Mouse (Mus musculus): ENCODE measurements around the gene Gm20388. TPM values are rescaled to one million over a fixed set of nuclear protein-coding genes. Genes with fewer than 3 reads are reported as not detected.
A peak's percentile ranks its signal among the peaks of the same experiment; 100 is the strongest.

Gm20388 gene
- polyA plus RNA-seq, 1 experiment from 2014 or later = not detected

GRCm38 (mm10) chr8:120034471-120034870 is 123.8 kb downstream of the Gm20388 start:
- Histone ChIP-seq H3K4me1 (replicated peaks; ENCODE audit: control insufficient read depth, insufficient read depth, low read length) (peaks cover 3% of the 10 kb centered on the region), H3K9ac (ENCODE audit: low read length) (no peak overlapping the region), H3K9me3 (ENCODE audit: control insufficient read depth, low read length) (no peaks in the 10 kb centered on the region), H3K36me3 (ENCODE audit: control insufficient read depth, insufficient read depth, low read length) (no peaks in the 10 kb centered on the region), H3K4me3 (ENCODE audit: low read length) (no peak overlapping the region), H3K4me2 (ENCODE audit: low read depth, low read length) (no peak overlapping the region), H3K27me3 (ENCODE audit: control insufficient read depth, insufficient read depth, low read depth, low read length) (no peaks in the 10 kb centered on the region), H3K27ac (ENCODE audit: low read length) (no peak overlapping the region)
- 40% methylated on average over 6 of the region's 6 CpGs for WGBS
- ATAC-seq (ENCODE audit: low read depth) = 0 out of 2 replicates have a peak, but pooled peaks have one; percentile 19

DNA sequence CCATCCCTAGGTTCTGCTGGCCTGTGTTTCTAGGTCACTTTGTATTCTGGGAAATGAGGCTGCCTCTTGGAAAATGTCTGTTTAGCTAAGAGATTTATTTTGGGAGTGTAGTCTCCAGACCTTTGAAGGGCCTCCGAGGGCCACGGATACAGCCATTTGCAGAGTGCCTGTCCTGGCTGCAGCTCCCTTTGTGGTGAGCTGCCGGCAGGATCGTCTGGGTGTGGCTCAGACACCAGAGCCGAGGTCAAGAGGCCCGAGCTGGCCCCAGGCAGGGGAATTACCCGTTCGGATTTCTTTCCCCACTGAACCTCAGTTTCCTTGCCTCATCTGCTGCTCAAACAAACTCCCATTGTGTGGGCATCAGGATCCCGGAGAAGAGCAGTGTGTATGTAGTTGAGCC is 125.5 kb downstream of the Gm20388 start:
- H3K27ac ChIP-seq (ENCODE audit: low read length) = no peak overlapping the region
- no peaks in the 10 kb centered on the region for H3K36me3 ChIP-seq (ENCODE audit: control insufficient read depth, insufficient read depth, low read length)
- H3K9me3 ChIP-seq (ENCODE audit: control insufficient read depth, low read length) = no peaks in the 10 kb centered on the region
- peaks cover 9% of the 10 kb centered on the region for H3K4me1 ChIP-seq (replicated peaks; ENCODE audit: control insufficient read depth, insufficient read depth, low read length)
- H3K9ac ChIP-seq (ENCODE audit: low read length) = no peak overlapping the region
- H3K4me2 ChIP-seq (ENCODE audit: low read depth, low read length) = no peak overlapping the region
- WGBS = 16% methylated on average over 9 of the region's 9 CpGs
- ATAC-seq (ENCODE audit: low read depth) = no peak
- H3K27me3 ChIP-seq (ENCODE audit: control insufficient read depth, insufficient read depth, low read depth, low read length) = no peaks in the 10 kb centered on the region
- no peak overlapping the region for H3K4me3 ChIP-seq (ENCODE audit: low read length)

DNA sequence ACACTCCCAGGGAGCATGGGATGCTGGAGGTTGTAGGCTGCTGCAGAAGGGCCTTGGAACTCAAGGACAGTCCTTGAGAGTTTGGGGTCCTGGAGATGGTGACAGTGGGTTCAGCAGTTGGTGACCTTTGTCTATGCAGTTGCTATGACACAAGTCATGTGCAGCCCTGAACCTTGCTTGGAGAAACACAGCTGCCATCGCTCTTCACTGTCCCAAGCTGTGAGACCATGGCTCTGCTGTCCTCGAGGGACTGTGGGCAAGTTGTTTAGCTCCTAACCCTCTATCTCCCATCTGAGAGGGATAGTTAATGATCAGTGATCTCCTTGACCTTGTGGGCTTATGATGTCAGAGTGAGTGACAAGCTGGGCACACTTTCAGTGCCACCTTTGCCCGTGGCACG is 125.9 kb downstream of the Gm20388 start:
- Histone ChIP-seq H3K27me3 (ENCODE audit: control insufficient read depth, insufficient read depth, low read depth, low read length) (no peaks in the 10 kb centered on the region), H3K4me3 (ENCODE audit: low read length) (no peak overlapping the region), H3K4me2 (ENCODE audit: low read depth, low read length) (no peak overlapping the region), H3K4me1 (replicated peaks; ENCODE audit: control insufficient read depth, insufficient read depth, low read length) (peaks cover 11% of the 10 kb centered on the region), H3K9me3 (ENCODE audit: control insufficient read depth, low read length) (no peaks in the 10 kb centered on the region), H3K9ac (ENCODE audit: low read length) (no peak overlapping the region), H3K36me3 (ENCODE audit: control insufficient read depth, insufficient read depth, low read length) (no peaks in the 10 kb centered on the region), H3K27ac (ENCODE audit: low read length) (no peak overlapping the region)
- ATAC-seq (ENCODE audit: low read depth) = no peak
- 71% methylated on average over 4 of the region's 4 CpGs for WGBS

DNA sequence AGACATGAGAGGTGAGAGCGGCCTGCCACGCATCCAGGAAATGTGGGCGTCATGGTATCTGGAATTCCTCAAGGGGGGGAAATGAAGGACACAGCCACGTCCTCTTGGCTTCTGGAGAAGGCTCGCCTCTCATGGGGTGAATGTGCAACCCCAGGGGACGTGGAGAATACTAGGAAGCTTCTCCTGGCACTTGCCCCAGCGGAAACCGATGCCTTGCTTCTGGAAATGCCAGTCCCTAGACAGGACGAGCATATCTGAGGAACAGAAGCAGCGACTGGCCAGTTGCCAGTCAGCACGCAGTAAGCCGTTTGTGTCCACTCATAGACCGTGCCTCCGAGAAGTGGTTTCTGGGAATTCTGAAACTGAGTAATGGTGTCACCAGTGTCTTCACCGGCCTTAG is 126.6 kb downstream of the Gm20388 start:
- no peak for ATAC-seq (ENCODE audit: low read depth)
- H3K9ac ChIP-seq (ENCODE audit: low read length) = no peak overlapping the region
- WGBS = 53% methylated on average over 15 of the region's 15 CpGs
- H3K27ac ChIP-seq (ENCODE audit: low read length) = no peak overlapping the region
- no peak overlapping the region for H3K4me3 ChIP-seq (ENCODE audit: low read length)
- H3K4me2 ChIP-seq (ENCODE audit: low read depth, low read length) = no peak overlapping the region
- no peaks in the 10 kb centered on the region for H3K27me3 ChIP-seq (ENCODE audit: control insufficient read depth, insufficient read depth, low read depth, low read length)
- H3K4me1 ChIP-seq (replicated peaks; ENCODE audit: control insufficient read depth, insufficient read depth, low read length) = peaks cover 11% of the 10 kb centered on the region
- H3K36me3 ChIP-seq (ENCODE audit: control insufficient read depth, insufficient read depth, low read length) = no peaks in the 10 kb centered on the region
- H3K9me3 ChIP-seq (ENCODE audit: control insufficient read depth, low read length) = no peaks in the 10 kb centered on the region

DNA sequence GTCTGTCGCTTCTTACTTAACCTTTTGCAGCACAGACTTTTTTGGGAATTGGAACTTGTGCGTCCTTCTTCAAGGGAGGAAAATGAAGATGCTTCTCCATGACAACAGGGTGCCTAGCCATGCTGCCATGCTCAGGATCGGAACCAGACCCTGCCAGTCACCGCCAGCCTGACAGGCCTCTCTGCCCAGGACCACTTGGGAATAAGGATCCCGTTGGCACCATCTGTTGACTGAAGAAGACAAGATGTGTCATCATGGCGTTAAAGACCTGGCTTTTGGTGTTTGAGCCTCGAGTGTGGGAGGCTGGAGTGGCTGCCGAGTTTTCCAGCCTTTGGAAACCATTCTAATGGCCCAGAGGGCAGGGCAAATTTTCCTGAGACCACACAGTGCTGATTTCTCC is 127.0 kb downstream of the Gm20388 start:
- no peaks in the 10 kb centered on the region for H3K27me3 ChIP-seq (ENCODE audit: control insufficient read depth, insufficient read depth, low read depth, low read length)
- no peaks in the 10 kb centered on the region for H3K36me3 ChIP-seq (ENCODE audit: control insufficient read depth, insufficient read depth, low read length)
- ATAC-seq (ENCODE audit: low read depth) = no peak
- H3K4me3 ChIP-seq (ENCODE audit: low read length) = no peak overlapping the region
- no peak overlapping the region for H3K27ac ChIP-seq (ENCODE audit: low read length)
- H3K9ac ChIP-seq (ENCODE audit: low read length) = no peak overlapping the region
- H3K4me2 ChIP-seq (ENCODE audit: low read depth, low read length) = no peak overlapping the region
- WGBS = 76% methylated on average over 8 of the region's 8 CpGs
- no peaks in the 10 kb centered on the region for H3K9me3 ChIP-seq (ENCODE audit: control insufficient read depth, low read length)
- peaks cover 11% of the 10 kb centered on the region for H3K4me1 ChIP-seq (replicated peaks; ENCODE audit: control insufficient read depth, insufficient read depth, low read length)

DNA sequence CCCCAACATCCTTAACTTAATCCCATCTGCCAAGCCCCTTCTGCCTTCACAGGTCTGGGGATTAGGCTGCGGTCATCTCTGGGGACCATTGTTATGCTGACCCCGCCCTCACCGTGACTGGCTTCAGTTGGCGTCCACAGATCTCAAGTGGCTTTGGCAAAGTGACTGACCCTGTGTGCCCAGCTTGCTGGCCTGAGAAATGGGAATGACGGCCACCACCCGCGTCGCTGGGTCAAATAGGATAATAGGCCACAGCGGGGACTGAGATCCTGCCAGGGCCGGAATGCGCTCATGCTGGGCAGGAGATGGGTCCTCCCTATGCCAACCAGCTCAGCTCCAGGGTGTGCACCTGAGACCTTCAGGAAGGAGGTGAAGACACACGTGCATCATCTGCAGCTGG is 128.1 kb downstream of the Gm20388 start:
- Histone ChIP-seq H3K4me3 (ENCODE audit: low read length) (no peak overlapping the region), H3K27ac (ENCODE audit: low read length) (no peak overlapping the region)
- WGBS = 86% methylated on average over 12 of the region's 12 CpGs

DNA sequence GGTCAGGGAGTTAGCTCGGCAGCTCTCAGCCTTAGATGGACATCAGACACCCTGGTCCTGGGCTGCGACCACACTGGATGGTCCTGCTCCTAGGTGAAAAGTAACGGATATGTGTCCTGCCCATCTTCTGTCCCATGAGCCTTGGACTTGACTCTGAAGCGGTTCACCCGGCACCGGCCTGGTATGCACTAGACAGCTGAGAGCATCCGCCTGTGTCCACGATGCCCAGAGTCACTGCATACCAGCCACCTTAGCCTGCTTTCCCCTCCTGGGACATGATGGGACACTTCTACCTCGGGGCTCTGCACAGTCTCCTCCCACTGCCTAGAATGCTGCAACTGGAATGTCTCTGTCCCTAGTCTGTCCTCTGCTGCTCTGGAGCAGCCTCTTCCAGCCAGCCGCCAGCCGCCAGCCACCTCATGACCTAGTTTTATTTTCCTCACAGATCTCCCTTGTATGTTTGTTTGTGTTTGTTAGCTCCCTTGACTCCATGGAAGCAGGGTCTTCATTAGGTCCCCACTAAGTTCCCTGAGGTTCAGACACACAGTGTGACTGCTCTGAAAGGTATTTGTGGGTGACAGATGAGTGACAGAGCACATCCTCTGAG is 128.8 kb downstream of the Gm20388 start:
- Histone ChIP-seq H3K4me3 (ENCODE audit: low read length) (no peak overlapping the region), H3K4me2 (ENCODE audit: low read depth, low read length) (no peak overlapping the region), H3K27ac (ENCODE audit: low read length) (no peak overlapping the region), H3K9me3 (ENCODE audit: control insufficient read depth, low read length) (no peaks in the 10 kb centered on the region), H3K4me1 (replicated peaks; ENCODE audit: control insufficient read depth, insufficient read depth, low read length) (peaks cover 11% of the 10 kb centered on the region), H3K9ac (ENCODE audit: low read length) (no peak overlapping the region), H3K36me3 (ENCODE audit: control insufficient read depth, insufficient read depth, low read length) (no peaks in the 10 kb centered on the region), H3K27me3 (ENCODE audit: control insufficient read depth, insufficient read depth, low read depth, low read length) (no peaks in the 10 kb centered on the region)
- WGBS = 61% methylated on average over 11 of the region's 11 CpGs
- no peak for ATAC-seq (ENCODE audit: low read depth)

More for the DNA sequence above, 128.1 kb downstream of the Gm20388 start:
- Histone ChIP-seq H3K27me3 (ENCODE audit: control insufficient read depth, insufficient read depth, low read depth, low read length) (no peaks in the 10 kb centered on the region), H3K9me3 (ENCODE audit: control insufficient read depth, low read length) (no peaks in the 10 kb centered on the region), H3K4me1 (replicated peaks; ENCODE audit: control insufficient read depth, insufficient read depth, low read length) (peaks cover 11% of the 10 kb centered on the region), H3K36me3 (ENCODE audit: control insufficient read depth, insufficient read depth, low read length) (no peaks in the 10 kb centered on the region), H3K4me2 (ENCODE audit: low read depth, low read length) (no peak overlapping the region), H3K9ac (ENCODE audit: low read length) (no peak overlapping the region)
- ATAC-seq (ENCODE audit: low read depth) = no peak

GRCm38 (mm10) chr8:120040861-120041260 is 130.2 kb downstream of the Gm20388 start:
- no peaks in the 10 kb centered on the region for H3K9me3 ChIP-seq (ENCODE audit: control insufficient read depth, low read length)
- no peaks in the 10 kb centered on the region for H3K36me3 ChIP-seq (ENCODE audit: control insufficient read depth, insufficient read depth, low read length)
- H3K27ac ChIP-seq (ENCODE audit: low read length) = peak overlapping the region; percentile 21; the same call in 1 of the 2 replicates
- no peak overlapping the region for H3K4me3 ChIP-seq (ENCODE audit: low read length)
- H3K27me3 ChIP-seq (ENCODE audit: control insufficient read depth, insufficient read depth, low read depth, low read length) = no peaks in the 10 kb centered on the region
- no peak overlapping the region for H3K9ac ChIP-seq (ENCODE audit: low read length)
- 16% methylated on average over 1 of the region's 1 CpGs for WGBS
- peak; percentile 86 for ATAC-seq (ENCODE audit: low read depth)
- peaks cover 11% of the 10 kb centered on the region for H3K4me1 ChIP-seq (replicated peaks; ENCODE audit: control insufficient read depth, insufficient read depth, low read length)
- no peak overlapping the region for H3K4me2 ChIP-seq (ENCODE audit: low read depth, low read length)

DNA sequence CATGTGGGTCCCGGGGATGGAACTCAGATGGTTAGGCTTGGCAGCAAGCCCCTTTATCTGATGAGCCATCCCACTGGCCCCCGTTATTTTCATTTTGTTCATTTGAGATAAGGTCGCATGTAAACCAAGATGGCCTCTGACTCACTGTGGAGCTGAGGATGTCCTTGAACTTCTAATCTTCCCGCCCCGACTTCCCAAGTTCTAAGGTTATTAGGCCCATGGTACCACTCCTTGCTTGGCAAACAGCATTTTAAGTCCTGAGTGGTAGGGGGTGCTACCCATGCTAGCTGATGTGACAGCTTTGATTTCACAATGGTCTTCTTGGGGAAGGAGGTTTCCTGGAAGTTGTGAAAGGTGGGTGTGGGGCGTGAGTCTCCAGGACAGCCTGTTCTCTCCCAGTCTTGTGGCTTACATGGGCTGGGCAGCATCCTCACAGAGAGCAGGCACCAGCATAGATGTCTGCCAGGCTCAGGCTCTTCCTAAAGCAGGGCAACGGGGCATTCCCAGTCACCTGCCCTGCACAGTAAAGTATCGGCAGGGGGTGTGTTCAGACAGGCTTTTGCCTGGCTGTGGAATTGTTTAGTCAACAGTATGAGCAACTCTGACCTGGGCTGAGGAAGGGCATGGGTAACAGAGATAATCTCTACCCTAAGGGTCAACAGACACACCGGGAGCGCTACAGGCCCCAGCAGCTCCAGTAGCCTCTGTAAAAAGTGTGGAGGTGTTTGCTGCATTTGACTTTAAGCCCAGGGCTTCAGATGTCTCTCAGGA is 132.1 kb downstream of the Gm20388 start:
- H3K27me3 ChIP-seq (ENCODE audit: control insufficient read depth, insufficient read depth, low read depth, low read length) = no peaks in the 10 kb centered on the region
- ATAC-seq (ENCODE audit: low read depth) = no peak
- H3K4me1 ChIP-seq (replicated peaks; ENCODE audit: control insufficient read depth, insufficient read depth, low read length) = peaks cover 19% of the 10 kb centered on the region
- no peaks in the 10 kb centered on the region for H3K9me3 ChIP-seq (ENCODE audit: control insufficient read depth, low read length)
- no peak overlapping the region for H3K4me3 ChIP-seq (ENCODE audit: low read length)
- no peak overlapping the region for H3K9ac ChIP-seq (ENCODE audit: low read length)
- no peaks in the 10 kb centered on the region for H3K36me3 ChIP-seq (ENCODE audit: control insufficient read depth, insufficient read depth, low read length)
- H3K27ac ChIP-seq (ENCODE audit: low read length) = no peak overlapping the region
- no peak overlapping the region for H3K4me2 ChIP-seq (ENCODE audit: low read depth, low read length)
- WGBS = 63% methylated on average over 10 of the region's 10 CpGs
